Mouse (Mus musculus): ENCODE results near the gene Prg4.

DNA sequence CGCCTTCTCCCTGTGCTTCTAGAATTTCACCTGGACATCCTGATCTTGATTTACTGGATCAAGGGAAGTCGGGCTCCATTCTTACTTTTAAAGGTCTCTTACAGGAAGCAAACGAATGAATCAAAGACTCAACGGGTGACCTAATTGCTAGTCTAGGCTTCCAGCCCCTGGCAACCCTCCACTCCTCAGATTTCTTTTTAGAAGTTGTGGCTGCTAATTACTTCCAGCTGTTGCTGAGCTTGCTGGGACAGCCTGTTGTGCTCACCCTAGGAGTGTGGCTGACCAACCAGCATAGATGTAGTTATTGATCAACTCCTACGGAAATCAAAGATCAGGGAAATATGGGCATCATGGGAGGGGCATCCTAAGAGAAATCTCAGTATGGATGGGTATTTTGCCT lies 14.7 kb upstream of the Prg4 start:
- TF ChIP-seq GATA1 (IDR thresholded peaks at IDR 0.05; ENCODE audit: borderline replicate concordance, low read length): no peak
- TF ChIP-seq FLI1 (IDR thresholded peaks at IDR 0.05; ENCODE audit: low read length): no peak

Data from megakaryocyte, embryonic 14.5 days (primary cell).